Mouse (Mus musculus) heart, postnatal 0 days (tissue): ENCODE results near the gene Cct7.

Experiments
- CTCF ChIP-seq: IDR thresholded peaks from 2 replicates; pipeline ENCODE4 v1.5.1; 2016; ENCODE audit warnings: antibody characterized with exemption, control low read depth, low read depth
- EP300 ChIP-seq: IDR thresholded peaks from 2 replicates; pipeline ENCODE4 v1.6.1; 2016; ENCODE audit warnings: antibody characterized with exemption, low read depth

GRCm38 (mm10) chr6:85436631-85437030 is 14.7 kb upstream of the Cct7 start:
- no peak for TF ChIP-seq EP300
- no peak for TF ChIP-seq CTCF
